Mouse (Mus musculus) lung, postnatal 25 days (tissue): Measurements from ENCODE around the gene Rab15.
"Not testable (repeated sequence)": the region's sequence is repeated elsewhere in the genome, so short reads cannot be mapped to it uniquely, and the experiment has no call there.

Experiments
- DNase-seq: peaks from one replicate; pipeline ENCODE4 v3.0.0; 2022; ENCODE audit warnings: low spot score

Rab15 gene

GRCm38 (mm10) chr12:76822651-76823041 lies at the start of gene Rab15:
Gene Rab15, minus strand, starts transcription at chr12:76822908.
- DNase-seq: no peak

- no peak for DNase-seq
Measured at GRCm38 (mm10) chr12:76869561-76869960, 46.9 kb upstream of the Rab15 start.

GRCm38 (mm10) chr12:76868463-76869198 lies 45.9 kb upstream of the Rab15 start:
- no peak for DNase-seq

GRCm38 (mm10) chr12:76867586-76868280 lies 45.0 kb upstream of the Rab15 start:
- DNase-seq: peak; percentile 72

- no peak for DNase-seq
Measured at GRCm38 (mm10) chr12:76865266-76865665, 42.6 kb upstream of the Rab15 start.

- no peak for DNase-seq
Measured at GRCm38 (mm10) chr12:76863651-76864050, 40.9 kb upstream of the Rab15 start.

- not testable (repeated sequence) for DNase-seq
Measured at GRCm38 (mm10) chr12:76858788-76859187, 36.1 kb upstream of the Rab15 start.

- no peak for DNase-seq
Measured at GRCm38 (mm10) chr12:76857087-76857486, 34.4 kb upstream of the Rab15 start.

- no peak for DNase-seq
Measured at GRCm38 (mm10) chr12:76853378-76854142, 30.9 kb upstream of the Rab15 start.

- no peak for DNase-seq
Measured at GRCm38 (mm10) chr12:76852419-76852818, 29.7 kb upstream of the Rab15 start.

- DNase-seq: no peak
Measured at GRCm38 (mm10) chr12:76844346-76845061, 21.8 kb upstream of the Rab15 start.

- no peak for DNase-seq
Measured at GRCm38 (mm10) chr12:76840081-76840480, 17.4 kb upstream of the Rab15 start.

GRCm38 (mm10) chr12:76839298-76839697 lies 16.6 kb upstream of the Rab15 start:
- DNase-seq: no peak

- no peak for DNase-seq
Measured at GRCm38 (mm10) chr12:76837844-76838650, 15.3 kb upstream of the Rab15 start.

GRCm38 (mm10) chr12:76837101-76837843 lies 14.6 kb upstream of the Rab15 start:
- peak; percentile 97 for DNase-seq

GRCm38 (mm10) chr12:76832704-76833103 lies 10.0 kb upstream of the Rab15 start:
- DNase-seq: peak; percentile 27

GRCm38 (mm10) chr12:76825283-76825682 lies 2.6 kb upstream of the Rab15 start:
- no peak for DNase-seq

GRCm38 (mm10) chr12:76822002-76822650 lies 582 bp downstream of the Rab15 start:
- no peak for DNase-seq

GRCm38 (mm10) chr12:76820615-76821014 lies 2.1 kb downstream of the Rab15 start:
- DNase-seq: no peak

GRCm38 (mm10) chr12:76819816-76820215 lies 2.9 kb downstream of the Rab15 start:
- DNase-seq: no peak
